Mouse (Mus musculus): ENCODE results near the gene Inpp4b.

The Inpp4b gene

DNA sequence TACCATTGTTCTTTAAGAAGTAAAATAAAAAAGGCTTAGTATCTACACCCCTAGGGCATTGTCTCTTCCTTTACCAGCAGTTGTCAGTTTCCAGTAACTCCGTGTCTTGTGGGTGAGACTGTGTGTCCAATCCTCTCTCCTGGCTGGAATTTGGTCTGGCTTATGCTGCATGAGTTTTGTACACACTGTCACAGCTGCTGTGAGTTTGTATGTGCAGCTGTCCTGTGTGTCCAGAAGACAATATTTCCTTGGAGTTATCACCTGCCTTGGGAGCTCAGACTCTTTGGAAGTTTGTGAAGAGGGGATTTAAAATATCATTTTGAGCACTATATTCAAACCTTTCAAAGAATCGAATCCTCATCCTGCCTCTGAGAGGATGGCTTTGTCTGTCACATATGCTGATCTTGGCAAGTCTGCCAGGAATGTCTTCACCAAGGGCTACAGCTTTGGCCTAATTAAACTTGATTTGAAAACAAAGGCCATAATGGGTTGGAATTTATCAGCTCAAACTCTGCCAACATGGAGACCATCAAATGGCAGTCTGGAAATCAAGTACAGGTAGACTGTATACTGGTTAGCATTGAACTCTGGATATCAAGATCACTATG lies 485.1 kb downstream of the Inpp4b start:
- in situ Hi-C loops (cut with MboI) = no loop called here

DNA sequence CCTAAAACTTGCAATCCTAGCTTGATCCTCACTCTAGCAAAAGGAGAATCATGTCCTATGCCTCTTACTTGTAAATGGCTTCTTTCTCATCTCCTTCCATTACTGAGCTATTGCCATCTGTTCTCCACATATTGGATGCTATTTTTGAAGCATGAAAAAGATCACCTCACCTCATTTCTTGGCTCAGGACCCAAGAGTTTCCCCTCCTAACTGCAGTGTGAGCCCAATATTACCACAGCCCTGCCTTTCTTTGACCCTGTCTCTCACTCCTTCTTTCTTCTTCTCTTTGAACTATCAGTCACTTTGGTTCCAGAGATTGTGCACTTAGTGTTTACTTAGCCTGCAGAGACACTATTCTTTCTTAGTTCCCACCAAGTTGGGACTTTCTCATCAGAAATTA lies 489.1 kb downstream of the Inpp4b start:
- in situ Hi-C loops (cut with MboI) = no loop called here

GRCm38 (mm10) chr8:81833852-81834251 lies 491.5 kb downstream of the Inpp4b start:
- in situ Hi-C loops (cut with MboI) = no loop called here

DNA sequence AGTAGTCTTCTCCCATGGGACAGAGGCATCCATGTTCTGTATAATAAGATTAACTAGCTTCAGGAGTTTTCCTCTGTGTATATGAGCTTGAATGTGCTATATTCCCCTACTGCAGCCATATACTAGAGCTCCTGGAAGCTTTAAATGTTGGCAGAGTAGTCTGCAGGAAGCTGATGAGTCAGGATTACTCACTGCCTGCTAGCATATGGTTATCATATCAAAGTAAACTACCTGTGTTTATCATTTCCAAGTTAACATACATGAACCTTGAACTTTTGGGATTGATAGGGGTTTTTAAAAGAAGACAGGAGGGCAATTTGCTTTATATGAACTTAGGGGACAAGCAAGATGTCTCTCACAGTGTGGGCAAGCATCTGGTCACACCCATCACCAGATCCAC lies 498.2 kb downstream of the Inpp4b start:
- in situ Hi-C loops (cut with MboI) = no loop called here

- in situ Hi-C loops (cut with MboI) = no loop called here
Observed at GRCm38 (mm10) chr8:81844104-81844982, 502.0 kb downstream of the Inpp4b start.

DNA sequence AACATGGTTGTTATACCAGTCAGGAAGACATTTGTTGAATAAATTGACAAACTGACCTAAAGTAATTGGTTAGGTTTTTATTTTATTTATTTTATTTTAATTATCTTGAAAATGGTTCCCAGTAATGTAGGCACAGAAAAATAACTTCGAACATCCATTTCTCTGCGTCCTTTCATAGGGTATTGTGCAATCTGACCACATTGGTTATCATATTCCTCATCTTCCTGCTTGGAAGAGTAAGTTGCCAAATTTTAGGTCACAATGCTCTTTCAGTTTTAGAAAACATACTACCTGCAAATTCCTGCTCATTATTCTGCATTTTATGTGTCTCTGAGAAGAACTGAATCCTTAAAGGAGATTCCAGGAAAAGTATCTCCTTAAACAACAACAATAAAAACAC lies 505.6 kb downstream of the Inpp4b start:
- in situ Hi-C loops (cut with MboI) = no loop called here

GRCm38 (mm10) chr8:81849976-81850375 lies 507.6 kb downstream of the Inpp4b start:
- in situ Hi-C loops (cut with MboI) = no loop called here

- in situ Hi-C loops (cut with MboI) = no loop called here
Observed at GRCm38 (mm10) chr8:81853184-81853583, 510.8 kb downstream of the Inpp4b start.

- in situ Hi-C loops (cut with MboI) = no loop called here
Observed at GRCm38 (mm10) chr8:81854543-81854942, 512.2 kb downstream of the Inpp4b start.

- in situ Hi-C loops (cut with MboI) = no loop called here
Observed at GRCm38 (mm10) chr8:81855009-81855408, 512.7 kb downstream of the Inpp4b start.

GRCm38 (mm10) chr8:81856120-81856519 lies 513.8 kb downstream of the Inpp4b start:
- in situ Hi-C loops (cut with MboI) = no loop called here

GRCm38 (mm10) chr8:81856608-81857007 lies 514.3 kb downstream of the Inpp4b start:
- in situ Hi-C loops (cut with MboI) = no loop called here

DNA sequence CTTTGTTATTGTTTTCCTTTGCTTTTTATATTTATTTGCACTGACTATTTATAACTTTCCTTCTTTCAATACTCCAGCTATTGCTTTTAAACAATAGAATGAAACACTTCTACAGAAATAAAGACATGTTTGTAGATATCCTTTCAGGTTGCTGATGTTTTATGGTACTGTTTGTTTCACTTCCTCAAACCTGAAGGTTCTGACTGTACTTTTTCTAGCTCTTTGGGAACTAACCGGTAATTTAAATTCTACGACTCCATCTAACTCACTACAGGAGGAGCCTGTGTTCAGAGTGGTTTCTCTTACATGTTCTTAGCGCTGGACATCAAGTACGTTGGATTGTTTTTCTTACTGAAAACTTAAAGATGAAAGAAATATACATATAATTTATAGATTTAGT lies 516.0 kb downstream of the Inpp4b start:
- in situ Hi-C loops (cut with MboI) = no loop called here

GRCm38 (mm10) chr8:81859805-81860204 lies 517.4 kb downstream of the Inpp4b start:
- in situ Hi-C loops (cut with MboI) = no loop called here

DNA sequence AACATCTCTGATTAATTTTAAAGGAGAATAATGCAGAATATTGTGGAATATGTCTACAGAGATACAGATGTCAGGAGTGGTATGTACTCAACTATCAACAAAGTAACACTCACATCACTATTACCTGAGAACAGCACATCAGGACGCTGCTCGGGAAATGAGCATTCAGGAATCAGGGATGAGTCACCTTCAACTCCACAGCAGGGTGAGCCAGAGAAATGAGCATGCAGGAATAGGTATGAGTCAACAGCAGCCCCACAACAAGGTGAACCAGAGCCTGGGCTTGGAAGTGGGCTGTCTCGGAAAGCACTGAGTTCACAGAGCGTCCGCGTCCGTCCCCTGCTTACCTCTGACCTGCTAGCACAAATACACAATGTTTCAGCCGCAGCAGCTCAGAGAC lies 519.0 kb downstream of the Inpp4b start:
- in situ Hi-C loops (cut with MboI) = no loop called here

- in situ Hi-C loops (cut with MboI) = no loop called here
Observed at GRCm38 (mm10) chr8:81862738-81863137, 520.4 kb downstream of the Inpp4b start.

DNA sequence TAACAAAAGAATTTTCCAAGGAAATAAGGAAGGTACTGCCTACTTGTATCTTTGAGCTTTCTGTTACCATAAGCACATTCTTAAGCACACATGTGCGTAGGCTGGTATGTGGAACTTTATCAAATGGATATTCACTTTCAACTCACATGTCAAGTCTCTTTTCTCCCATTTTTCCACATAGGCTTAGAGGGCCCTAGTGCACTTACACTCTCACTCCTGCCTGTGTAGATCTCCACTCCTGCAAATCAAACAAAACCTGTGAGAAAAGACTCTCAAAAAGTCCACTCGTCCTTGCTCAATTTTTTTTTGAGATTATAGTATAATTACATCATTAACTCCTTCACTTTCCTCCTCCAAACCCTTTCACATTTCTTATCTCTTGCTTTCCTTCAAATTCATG lies 522.0 kb downstream of the Inpp4b start:
- in situ Hi-C loops (cut with MboI) = no loop called here

DNA sequence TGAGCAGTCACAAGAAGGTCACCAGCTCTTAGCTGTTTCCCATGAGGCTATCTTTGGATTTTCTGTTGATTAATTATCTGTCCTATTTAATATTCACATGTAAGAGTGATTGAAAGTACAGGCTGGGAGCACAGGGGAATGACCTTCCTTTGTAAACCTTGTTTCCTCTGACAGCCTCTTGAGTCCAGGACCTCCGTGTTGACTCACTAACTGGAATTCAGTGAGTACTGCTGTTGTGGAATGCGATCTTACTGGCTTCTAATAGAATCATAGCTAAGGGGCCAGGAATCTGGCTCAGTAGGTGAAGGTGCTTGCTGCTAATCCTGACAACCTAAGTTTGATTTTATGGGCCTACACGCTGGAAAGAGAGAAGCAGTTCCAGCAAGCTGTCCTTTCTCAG lies 523.3 kb downstream of the Inpp4b start:
- in situ Hi-C loops (cut with MboI) = no loop called here

DNA sequence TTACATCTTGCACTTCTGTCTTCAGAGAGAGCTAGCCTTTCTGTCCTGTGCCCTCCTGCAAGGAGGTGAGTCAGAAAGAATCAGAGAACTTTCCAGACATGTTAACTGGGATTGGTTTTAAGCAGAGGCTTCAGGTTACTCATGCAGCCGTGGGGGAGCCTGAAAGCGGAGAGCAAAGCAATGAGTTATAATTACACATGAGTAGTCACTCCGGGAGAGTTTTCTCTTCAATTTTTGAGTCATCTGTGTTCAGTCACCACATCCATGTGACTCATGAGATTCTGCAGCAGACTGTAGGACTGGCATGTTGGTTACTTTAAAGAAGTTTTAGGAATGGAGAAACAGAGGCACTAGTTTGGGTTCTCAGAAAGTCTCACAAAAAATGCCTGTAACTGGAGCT lies 524.7 kb downstream of the Inpp4b start:
- in situ Hi-C loops (cut with MboI) = no loop called here

DNA sequence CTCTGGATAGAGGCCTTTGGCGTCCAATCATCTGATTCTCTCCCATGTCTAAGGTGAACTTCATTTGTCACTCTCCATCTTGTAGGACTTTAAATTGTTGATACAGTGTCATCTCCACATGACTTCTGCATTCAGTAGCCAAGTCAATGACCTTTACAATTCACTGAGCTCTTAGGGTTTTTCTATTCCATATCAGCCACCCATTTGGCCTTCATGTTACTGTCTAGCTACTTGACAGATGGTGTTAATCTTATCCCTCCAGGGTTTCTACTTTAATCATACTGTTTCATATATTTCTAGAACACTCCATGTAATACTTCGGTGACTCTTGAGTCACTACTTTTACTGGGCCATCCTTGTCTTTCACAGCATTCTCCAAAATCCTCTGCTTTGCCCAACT lies 528.1 kb downstream of the Inpp4b start:
- in situ Hi-C loops (cut with MboI) = no loop called here

GRCm38 (mm10) chr8:81880071-81880470 lies 537.7 kb downstream of the Inpp4b start:
- in situ Hi-C loops (cut with MboI) = no loop called here

DNA sequence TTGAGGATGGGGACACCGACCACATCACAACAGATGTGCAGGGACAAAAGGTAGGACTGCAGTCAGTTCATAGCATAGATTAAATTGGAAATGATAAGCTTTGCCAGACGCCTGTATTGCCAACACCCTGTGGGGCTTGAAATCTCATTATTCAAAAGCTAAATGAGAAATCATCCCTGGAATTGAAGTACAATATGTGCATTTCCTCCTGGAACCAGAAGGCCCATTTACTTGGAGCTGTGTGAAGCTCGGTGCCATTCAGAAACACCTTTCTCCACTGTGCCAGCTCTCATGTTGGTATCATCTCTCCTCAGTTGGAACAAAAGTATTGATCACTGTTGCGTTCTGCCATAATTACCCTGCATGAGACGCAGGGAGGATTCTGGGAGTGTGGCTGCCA lies 541.8 kb downstream of the Inpp4b start:
- in situ Hi-C loops (cut with MboI) = no loop called here

- in situ Hi-C loops (cut with MboI) = no loop called here
Observed at GRCm38 (mm10) chr8:81888843-81889242, 546.5 kb downstream of the Inpp4b start.

- in situ Hi-C loops (cut with MboI) = no loop called here
Observed at GRCm38 (mm10) chr8:81893292-81893691, 550.9 kb downstream of the Inpp4b start.
